Mouse (Mus musculus): ENCODE measurements around the gene Hyls1.
"Not testable (repeated sequence)": the region's sequence is repeated elsewhere in the genome, so short reads cannot be mapped to it uniquely, and the experiment has no call there.

Gene Hyls1

DNA sequence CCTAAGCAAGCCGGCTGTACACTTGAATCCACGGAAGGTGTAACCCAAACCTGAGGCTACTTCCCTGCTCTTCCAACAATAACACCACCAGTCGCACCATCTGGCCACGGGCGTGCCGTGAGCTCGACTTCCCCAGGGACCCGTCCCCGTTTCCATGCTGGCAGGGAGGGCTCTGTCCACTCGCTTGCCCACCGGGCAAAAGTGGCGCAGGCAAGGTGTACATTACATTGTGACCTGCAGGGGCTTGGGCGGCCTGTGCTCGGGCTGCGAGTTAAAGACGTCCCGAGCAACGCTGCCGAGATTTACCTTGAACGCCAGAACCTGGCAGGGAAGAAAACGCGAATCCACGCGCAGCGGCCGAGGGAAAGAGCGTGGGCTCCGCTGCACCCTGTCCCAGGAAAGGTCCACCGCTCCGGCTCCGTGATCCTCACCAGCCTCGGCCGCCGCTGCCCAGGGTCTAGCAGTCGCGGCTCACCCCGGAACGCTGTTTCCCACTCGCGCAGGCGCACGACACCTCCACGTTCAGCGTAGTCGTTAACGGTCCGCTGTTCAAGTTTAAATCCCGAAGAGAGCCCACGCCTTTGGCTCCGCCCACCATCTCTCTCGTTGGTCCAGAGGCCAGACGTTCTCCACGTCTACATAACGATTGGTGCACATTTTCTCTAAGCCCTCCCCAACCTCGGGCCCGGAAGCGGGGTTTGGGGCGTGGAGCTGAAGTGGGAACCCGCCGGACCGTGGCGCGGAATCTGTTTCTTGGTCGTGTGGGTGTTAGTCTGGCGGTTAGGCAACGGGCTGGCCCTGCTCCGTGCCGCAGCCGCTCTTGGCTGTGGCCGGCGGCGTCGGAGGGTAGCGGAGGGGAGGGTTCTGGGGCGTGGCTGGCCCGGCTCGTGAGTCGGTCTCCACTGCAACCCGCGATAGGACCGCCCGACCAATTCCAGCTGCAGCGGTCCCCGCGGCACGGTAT, at the start of gene Hyls1, which contains the start of gene Pate2:
TSS of gene Hyls1 (minus strand) at position 828 of the 964 bp plus-strand sequence.
TSS of gene Pate2 (plus strand) at position 714 of the 964 bp plus-strand sequence.
- peak; percentile 100 for ATAC-seq (ENCODE audit: insufficient number of reproducible peaks, low FRiP score, low TSS enrichment)

GRCm38 (mm10) chr9:35616784-35617183, 46.6 kb upstream of the Hyls1 start:
- ATAC-seq (ENCODE audit: insufficient number of reproducible peaks, low FRiP score, low TSS enrichment), result not testable (repeated sequence)

DNA sequence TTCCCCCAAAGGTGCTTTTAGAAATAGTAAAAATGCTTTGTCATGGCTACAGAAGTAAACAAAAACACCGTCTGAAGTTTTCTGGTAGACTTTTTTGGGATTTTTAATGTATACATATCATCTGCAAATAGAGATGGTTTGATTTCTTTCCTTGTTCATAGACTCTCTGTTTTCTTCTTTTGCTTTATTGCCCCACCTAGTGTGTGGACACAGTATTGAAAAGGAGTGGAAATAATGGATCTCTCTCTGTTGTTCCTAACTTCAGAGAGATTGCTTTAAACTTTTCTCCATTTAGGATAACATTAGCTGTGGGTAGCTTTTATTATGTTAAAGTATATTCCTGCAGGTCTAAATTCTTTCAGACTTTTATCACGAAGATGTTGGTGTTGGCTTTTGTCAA, 43.8 kb upstream of the Hyls1 start:
- no peak for ATAC-seq (ENCODE audit: insufficient number of reproducible peaks, low FRiP score, low TSS enrichment)

DNA sequence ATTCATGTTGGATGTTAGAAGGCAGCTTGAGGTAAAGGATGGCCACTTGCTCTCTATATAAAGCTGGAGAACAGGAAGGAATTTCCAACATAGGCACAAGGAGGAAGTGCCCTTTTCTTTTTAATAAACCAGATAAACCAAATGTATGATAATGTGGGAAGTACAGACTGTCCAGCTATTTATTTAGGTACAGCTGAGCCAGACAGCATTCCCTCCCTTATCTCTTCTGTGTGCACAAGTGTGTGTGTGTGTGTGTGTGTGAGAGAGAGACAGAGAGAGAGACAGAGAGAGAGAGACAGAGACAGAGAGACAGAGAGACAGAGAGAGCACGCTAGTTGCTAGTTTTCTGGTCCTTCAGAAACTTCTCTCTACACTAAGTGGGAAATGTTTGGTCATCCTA, 41.6 kb upstream of the Hyls1 start, which contains the start of gene Pate4:
TSS of gene Pate4 (minus strand) at position 101 of the 400 bp plus-strand sequence.
- ATAC-seq (ENCODE audit: insufficient number of reproducible peaks, low FRiP score, low TSS enrichment), result no peak

DNA sequence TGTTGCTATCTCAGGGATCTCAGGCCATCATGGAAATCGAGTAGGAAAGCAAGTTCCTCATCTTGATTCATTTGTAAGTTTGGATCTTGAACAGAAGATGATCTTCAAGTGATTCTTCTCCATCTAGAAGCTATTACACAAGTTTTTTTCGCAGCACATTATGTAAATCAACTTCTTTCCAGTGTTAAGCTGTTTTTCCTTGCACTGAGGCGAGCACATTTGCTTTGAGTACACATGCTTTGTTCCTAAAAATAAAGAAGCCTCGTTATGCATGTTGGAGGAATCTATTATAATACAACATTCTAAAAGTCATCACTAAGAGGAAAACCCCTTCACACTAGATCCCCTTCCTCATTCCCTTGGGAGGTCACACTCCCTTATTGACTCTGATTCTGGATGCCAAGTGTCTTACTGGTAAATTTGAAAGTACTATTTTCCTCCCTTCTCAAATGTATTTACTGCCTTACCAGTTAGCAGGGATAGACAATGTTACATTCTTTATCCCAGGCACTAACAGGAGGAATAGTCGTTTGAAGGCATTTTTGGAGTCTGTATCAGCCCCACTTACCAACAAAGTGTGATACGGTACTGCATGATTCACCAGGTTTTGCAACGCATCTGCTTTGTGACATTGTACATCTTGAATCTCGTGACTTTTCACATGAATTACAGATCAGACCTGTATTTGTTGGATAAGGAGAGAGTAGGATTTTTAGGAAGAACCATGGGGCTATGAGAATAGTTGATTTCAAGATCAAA, 37.6 kb upstream of the Hyls1 start:
- ATAC-seq (ENCODE audit: insufficient number of reproducible peaks, low FRiP score, low TSS enrichment), result no peak

DNA sequence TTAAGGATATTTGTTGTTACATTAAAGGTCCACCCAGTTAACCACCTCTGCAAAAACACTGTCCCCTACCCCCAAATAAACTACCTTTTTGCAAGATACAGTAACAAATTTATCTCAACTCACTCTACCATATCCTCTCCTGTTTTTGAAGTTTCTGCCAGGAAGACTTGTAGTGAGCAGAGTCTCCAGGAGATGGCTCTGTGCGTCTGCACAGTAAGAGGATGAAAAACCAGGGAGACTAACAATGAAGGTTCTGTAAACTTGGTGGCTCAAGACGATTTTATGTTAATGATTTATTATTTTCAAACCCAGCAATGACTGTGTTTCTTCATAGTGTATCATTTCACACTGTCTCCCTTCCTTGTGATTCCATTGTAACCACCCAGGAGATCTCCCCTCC, 22.7 kb upstream of the Hyls1 start:
- no peak for ATAC-seq (ENCODE audit: insufficient number of reproducible peaks, low FRiP score, low TSS enrichment)

GRCm38 (mm10) chr9:35587674-35588073, 17.5 kb upstream of the Hyls1 start:
- no peak for ATAC-seq (ENCODE audit: insufficient number of reproducible peaks, low FRiP score, low TSS enrichment)

- no peak for ATAC-seq (ENCODE audit: insufficient number of reproducible peaks, low FRiP score, low TSS enrichment)
Observed at GRCm38 (mm10) chr9:35574416-35574815, 4.2 kb upstream of the Hyls1 start.

DNA sequence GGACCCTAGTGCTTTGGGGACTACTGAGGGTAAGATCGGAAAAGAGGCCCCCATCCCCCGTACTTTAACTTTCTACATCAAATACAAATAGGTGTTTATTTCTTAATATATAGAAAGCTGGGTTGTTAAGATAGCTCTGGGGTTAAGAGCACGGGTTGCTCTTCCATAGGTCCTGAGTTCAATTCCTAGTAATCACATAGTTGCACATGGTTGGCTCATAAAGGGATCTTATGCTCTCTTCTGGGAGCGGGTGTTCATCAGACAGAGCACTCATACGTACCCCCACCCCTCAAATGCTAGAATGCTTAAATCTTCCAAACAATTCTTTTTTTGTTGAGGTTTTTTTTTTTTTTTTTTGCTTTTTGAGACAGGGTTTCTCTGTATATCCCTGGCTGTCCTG, 465 bp upstream of the Hyls1 start:
- no peak for ATAC-seq (ENCODE audit: insufficient number of reproducible peaks, low FRiP score, low TSS enrichment)

GRCm38 (mm10) chr9:35567995-35568394, 2.2 kb downstream of the Hyls1 start:
- ATAC-seq (ENCODE audit: insufficient number of reproducible peaks, low FRiP score, low TSS enrichment), result no peak

GRCm38 (mm10) chr9:35564536-35565240, 5.5 kb downstream of the Hyls1 start:
- no peak for ATAC-seq (ENCODE audit: insufficient number of reproducible peaks, low FRiP score, low TSS enrichment)

GRCm38 (mm10) chr9:35561583-35561982, 8.6 kb downstream of the Hyls1 start:
- no peak for ATAC-seq (ENCODE audit: insufficient number of reproducible peaks, low FRiP score, low TSS enrichment)

DNA sequence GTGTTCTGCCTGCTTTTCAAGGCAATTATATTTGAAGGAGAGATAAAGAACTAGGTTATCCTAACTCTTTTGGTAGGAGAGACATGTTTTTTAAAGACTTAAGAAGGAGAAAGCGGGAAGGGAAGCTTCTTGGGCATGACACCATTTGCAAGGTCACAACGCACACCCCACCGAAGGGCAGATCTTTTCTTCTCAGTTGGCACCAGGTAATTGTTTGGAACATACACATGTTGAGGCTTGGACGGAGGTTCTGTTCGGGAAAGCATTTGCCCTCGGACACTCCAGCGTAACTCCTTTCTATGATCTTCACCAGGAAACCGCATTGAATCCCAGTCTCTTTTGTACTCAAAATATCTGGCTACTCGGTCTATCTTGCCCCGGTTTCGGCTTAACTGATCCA, 9.1 kb downstream of the Hyls1 start:
- no peak for ATAC-seq (ENCODE audit: insufficient number of reproducible peaks, low FRiP score, low TSS enrichment)

DNA sequence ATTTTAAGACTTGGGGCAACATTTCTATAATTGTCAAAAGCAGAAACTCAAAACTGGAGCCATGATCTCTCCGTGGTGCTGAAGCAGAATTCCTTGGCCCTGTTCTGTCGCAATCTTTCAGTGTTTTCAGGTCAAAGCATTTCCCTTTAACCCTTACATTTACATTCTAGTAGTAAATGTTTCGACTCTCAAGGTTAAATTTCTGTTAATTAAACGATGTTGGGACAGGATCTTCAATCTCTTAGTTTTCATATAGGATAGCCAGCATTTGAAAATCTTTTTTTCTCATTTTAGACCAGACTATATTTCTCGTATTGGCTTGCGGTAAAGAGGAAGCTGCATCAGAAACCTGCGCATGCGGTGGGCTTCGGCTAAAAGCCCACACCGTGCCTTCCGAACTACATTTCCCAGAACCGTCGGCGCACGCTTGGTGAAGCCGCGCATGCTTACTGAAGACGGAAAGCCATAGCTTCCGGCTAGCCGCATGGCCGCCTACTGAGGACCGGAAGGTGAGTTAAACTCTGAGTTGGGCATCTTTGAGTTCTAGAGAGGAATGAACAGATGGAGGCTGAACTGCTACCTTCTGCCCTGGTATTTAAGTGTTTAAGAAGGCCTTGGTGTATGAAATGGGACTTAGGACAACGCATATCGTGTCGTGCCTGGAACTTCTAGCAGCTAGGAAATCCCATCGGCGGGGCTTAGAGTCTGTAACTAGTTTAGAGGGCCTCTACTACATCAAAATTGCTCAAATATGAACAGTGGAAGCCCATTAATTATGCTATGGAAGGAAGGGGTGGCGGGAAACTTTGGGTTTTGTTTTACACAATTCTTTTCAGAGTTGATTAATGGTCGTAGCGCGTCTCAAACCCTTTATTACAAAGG, 10.9 kb downstream of the Hyls1 start:
- peak; percentile 83 for ATAC-seq (ENCODE audit: insufficient number of reproducible peaks, low FRiP score, low TSS enrichment)

DNA sequence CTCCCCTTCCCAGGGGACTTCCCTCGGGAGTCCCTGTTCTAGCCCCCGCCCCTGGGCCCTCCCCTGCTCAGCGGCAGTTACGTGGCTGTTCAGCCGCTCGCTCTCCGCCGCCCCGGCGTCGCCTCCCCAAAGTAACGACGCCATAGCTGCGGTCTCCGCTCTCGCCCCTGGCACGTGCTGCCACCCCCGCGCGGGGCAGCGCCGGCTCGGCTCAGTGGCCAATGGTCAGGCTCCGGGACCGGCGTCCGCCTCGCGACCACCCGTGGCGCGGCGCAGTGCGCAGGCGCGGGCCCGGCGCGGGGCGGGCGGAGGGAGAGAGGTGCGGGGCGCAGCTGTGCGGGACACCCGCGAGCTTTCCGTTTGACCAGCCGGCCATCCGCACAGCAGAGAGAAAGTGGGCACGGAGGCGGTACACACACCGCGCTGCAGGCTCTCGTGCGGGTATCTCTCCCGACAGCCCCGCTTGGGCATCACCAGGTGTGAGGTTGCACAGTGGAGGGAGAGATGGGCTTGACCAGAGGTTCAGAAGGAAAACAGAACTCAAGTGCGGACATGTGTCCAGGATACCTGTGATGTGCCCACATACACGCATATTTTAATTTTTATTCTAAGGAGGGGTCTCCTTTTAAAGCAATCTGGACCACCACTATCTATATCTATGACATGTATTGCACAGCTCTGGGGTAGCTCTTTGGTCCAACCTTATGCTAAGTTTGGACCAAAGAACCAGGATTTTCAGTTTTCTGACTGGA, 11.8 kb downstream of the Hyls1 start, which contains the start of the genes Ddx25 and Pus3:
TSS of gene Ddx25 (minus strand) at position 272 of the 752 bp plus-strand sequence.
TSS of gene Pus3 (plus strand) at position 339 of the 752 bp plus-strand sequence.
- peak; percentile 78 for ATAC-seq (ENCODE audit: insufficient number of reproducible peaks, low FRiP score, low TSS enrichment)

- ATAC-seq (ENCODE audit: insufficient number of reproducible peaks, low FRiP score, low TSS enrichment), result no peak
Observed at GRCm38 (mm10) chr9:35556494-35557102, 13.6 kb downstream of the Hyls1 start.

- no peak for ATAC-seq (ENCODE audit: insufficient number of reproducible peaks, low FRiP score, low TSS enrichment)
Observed at GRCm38 (mm10) chr9:35548455-35548854, 21.7 kb downstream of the Hyls1 start.

GRCm38 (mm10) chr9:35546745-35547144, 23.5 kb downstream of the Hyls1 start:
- ATAC-seq (ENCODE audit: insufficient number of reproducible peaks, low FRiP score, low TSS enrichment), result no peak
